Mouse (Mus musculus) heart, embryonic 16.5 days (tissue): Measurements from ENCODE around the gene Phactr1. TPM values are rescaled to one million over a fixed set of nuclear protein-coding genes. Genes with fewer than 3 reads are reported as not detected.

Experiments used
- ATAC-seq: fragments of 200-750 bp; cut with Nextera tagmentation; replicated peaks from 2 replicates; pipeline ENCODE4 v1.8.0; 2017; ENCODE audit warnings: moderate number of reproducible peaks; ENCODE audit not compliant: insufficient read depth, low FRiP score; ENCODE audit errors: extremely low read depth
- H3K27ac ChIP-seq: fragments of 300-500 bp; sonication (generic); 2 replicates; pipeline ENCODE4 v1.5.1; 2014; ENCODE audit warnings: mild to moderate bottlenecking, low read length, control low read depth, moderate library complexity
- H3K27me3 ChIP-seq: fragments of 300-500 bp; sonication (generic); 2 replicates; pipeline ENCODE4 v1.6.1; 2014; ENCODE audit warnings: low read length, mixed read lengths; ENCODE audit not compliant: control insufficient read depth, insufficient read depth
- H3K36me3 ChIP-seq: fragments of 300-500 bp; sonication (generic); 2 replicates; pipeline ENCODE4 v1.6.1; 2014; ENCODE audit not compliant: control insufficient read depth, insufficient read depth
- H3K4me1 ChIP-seq: fragments of 300-500 bp; sonication (generic); 2 replicates; pipeline ENCODE4 v1.6.1; 2014; ENCODE audit warnings: low read length, mixed read lengths; ENCODE audit not compliant: control insufficient read depth, insufficient read depth
- H3K4me2 ChIP-seq: fragments of 300-500 bp; sonication (generic); 2 replicates; pipeline ENCODE4 v1.6.1; 2014; ENCODE audit warnings: low read depth, mild to moderate bottlenecking, control low read depth, low read length
- H3K4me3 ChIP-seq: fragments of 300-500 bp; sonication (generic); 2 replicates; pipeline ENCODE4 v1.5.1; 2014; ENCODE audit warnings: mild to moderate bottlenecking, control low read depth, low read length
- H3K9ac ChIP-seq: fragments of 300-500 bp; sonication (generic); 2 replicates; pipeline ENCODE4 v1.6.1; 2014; ENCODE audit warnings: low read length, control low read depth
- H3K9me3 ChIP-seq: fragments of 300-500 bp; sonication (generic); replicated peaks from 2 replicates; pipeline ENCODE4 v1.6.1; 2016; ENCODE audit warnings: low read length; ENCODE audit not compliant: control insufficient read depth
- WGBS: fragments of 180-500 bp; shearing (Covaris S2); extraction: QIAGEN DNeasy Blood & Tissue Kit; methylation state at CpG from one replicate; pipeline ENCODE4 v1.1.7; 2014; 5-methylcytosine and 5-hydroxymethylcytosine counted together
- polyA plus RNA-seq: library from polyadenylated mRNA; unstranded; fragments of >200 nt; fragmentation: Nextera tagmentation; extraction: Ambion mirVana; gene quantifications from 2 replicates; pipeline ENCODE4 v1.2.1, GENCODE M21; 2015

Phactr1 gene
- polyA plus RNA-seq, 1 experiment from 2014 or later = 4.6 TPM

- 84% methylated on average over 3 of the region's 3 CpGs for WGBS
- no peak for ATAC-seq
- H3K36me3 ChIP-seq = no peaks in the 10 kb centered on the region
These were observed 215.6 kb downstream of the Phactr1 start for GRCm38 (mm10) chr13:42895980-42896379.

GRCm38 (mm10) chr13:42899611-42900010, 219.2 kb downstream of the Phactr1 start:
- ATAC-seq = no peak
- no peak overlapping the region for H3K4me3 ChIP-seq
- no peak overlapping the region for H3K27ac ChIP-seq
- H3K9ac ChIP-seq = no peak overlapping the region
- H3K9me3 ChIP-seq = no peaks in the 10 kb centered on the region
- H3K27me3 ChIP-seq = no peaks in the 10 kb centered on the region
- H3K36me3 ChIP-seq = no peaks in the 10 kb centered on the region
- no peaks in the 10 kb centered on the region for H3K4me1 ChIP-seq
- H3K4me2 ChIP-seq = no peak overlapping the region
- 51% methylated on average over 3 of the region's 3 CpGs for WGBS

More at GRCm38 (mm10) chr13:42895980-42896379, 215.6 kb downstream of the Phactr1 start:
- H3K9me3 ChIP-seq = no peaks in the 10 kb centered on the region
- H3K9ac ChIP-seq = no peak overlapping the region
- H3K4me2 ChIP-seq = no peak overlapping the region
- H3K4me3 ChIP-seq = no peak overlapping the region
- H3K27ac ChIP-seq = no peak overlapping the region
- H3K27me3 ChIP-seq = no peaks in the 10 kb centered on the region
- no peaks in the 10 kb centered on the region for H3K4me1 ChIP-seq

- Histone ChIP-seq H3K4me1 (peaks cover 9% of the 10 kb centered on the region), H3K27me3 (no peaks in the 10 kb centered on the region), H3K9me3 (no peaks in the 10 kb centered on the region), H3K4me2 (no peak overlapping the region), H3K9ac (no peak overlapping the region), H3K36me3 (no peaks in the 10 kb centered on the region), H3K27ac (no peak overlapping the region), H3K4me3 (no peak overlapping the region)
- WGBS = 83% methylated on average over 2 of the region's 2 CpGs
- ATAC-seq = no peak
These were observed 221.4 kb downstream of the Phactr1 start for GRCm38 (mm10) chr13:42901837-42902236.

- Histone ChIP-seq H3K4me2 (no peak overlapping the region), H3K4me1 (peaks cover 9% of the 10 kb centered on the region), H3K27me3 (no peaks in the 10 kb centered on the region), H3K9me3 (no peaks in the 10 kb centered on the region), H3K4me3 (no peak overlapping the region), H3K36me3 (no peaks in the 10 kb centered on the region), H3K27ac (no peak overlapping the region), H3K9ac (no peak overlapping the region)
- 74% methylated on average over 3 of the region's 3 CpGs for WGBS
- no peak for ATAC-seq
These were observed 222.4 kb downstream of the Phactr1 start for GRCm38 (mm10) chr13:42902859-42903258.

DNA sequence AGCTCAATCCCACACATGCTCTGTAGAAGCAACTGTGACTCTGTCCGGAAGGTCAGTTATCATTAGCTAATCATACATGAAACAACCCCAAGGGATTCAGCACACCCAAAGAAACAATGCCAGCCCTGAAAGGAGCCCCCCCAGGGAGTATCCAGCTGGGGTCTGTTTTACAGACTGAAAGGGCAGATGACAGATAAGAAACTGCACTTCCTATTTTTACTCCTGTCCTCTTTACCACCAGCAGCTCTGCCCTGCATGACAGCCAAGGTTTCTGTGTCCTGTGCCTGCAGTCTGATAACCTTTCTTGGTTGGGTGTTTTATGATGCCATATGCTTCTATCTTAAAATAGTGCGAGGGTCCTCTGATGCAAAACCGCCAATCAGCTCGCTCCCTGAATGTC, 225.4 kb downstream of the Phactr1 start:
- 36% methylated on average over 4 of the region's 4 CpGs for WGBS
- Histone ChIP-seq H3K9me3 (no peaks in the 10 kb centered on the region), H3K27me3 (no peaks in the 10 kb centered on the region), H3K36me3 (no peaks in the 10 kb centered on the region), H3K4me1 (peaks cover 9% of the 10 kb centered on the region), H3K9ac (no peak overlapping the region), H3K4me2 (no peak overlapping the region), H3K27ac (peak overlapping the region; percentile 41), H3K4me3 (no peak overlapping the region)
- peak; percentile 65 for ATAC-seq

DNA sequence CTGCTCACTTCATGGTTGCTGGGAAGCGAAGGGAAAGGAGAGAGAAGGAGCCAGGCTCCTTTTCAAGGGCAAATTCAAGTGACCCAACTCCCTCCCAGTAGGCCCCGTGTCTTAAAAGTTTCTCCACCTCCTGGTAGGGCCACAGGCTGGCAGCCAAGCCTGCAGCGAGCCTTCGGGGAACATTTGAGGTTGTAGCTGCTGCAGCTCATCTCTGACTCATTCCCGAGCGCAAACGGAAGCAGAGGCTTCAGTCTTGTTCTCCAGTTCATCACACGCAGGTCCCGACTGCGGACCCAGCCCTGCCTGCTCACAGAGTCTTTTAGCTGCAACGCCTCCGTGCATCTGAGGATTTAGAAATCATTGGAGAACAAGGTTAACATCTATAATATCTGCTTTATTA, 226.6 kb downstream of the Phactr1 start:
- no peaks in the 10 kb centered on the region for H3K36me3 ChIP-seq
- H3K4me2 ChIP-seq = no peak overlapping the region
- no peaks in the 10 kb centered on the region for H3K9me3 ChIP-seq
- ATAC-seq = no peak
- 71% methylated on average over 12 of the region's 12 CpGs for WGBS
- H3K27ac ChIP-seq = no peak overlapping the region
- no peak overlapping the region for H3K9ac ChIP-seq
- H3K27me3 ChIP-seq = no peaks in the 10 kb centered on the region
- no peak overlapping the region for H3K4me3 ChIP-seq
- peaks cover 9% of the 10 kb centered on the region for H3K4me1 ChIP-seq

DNA sequence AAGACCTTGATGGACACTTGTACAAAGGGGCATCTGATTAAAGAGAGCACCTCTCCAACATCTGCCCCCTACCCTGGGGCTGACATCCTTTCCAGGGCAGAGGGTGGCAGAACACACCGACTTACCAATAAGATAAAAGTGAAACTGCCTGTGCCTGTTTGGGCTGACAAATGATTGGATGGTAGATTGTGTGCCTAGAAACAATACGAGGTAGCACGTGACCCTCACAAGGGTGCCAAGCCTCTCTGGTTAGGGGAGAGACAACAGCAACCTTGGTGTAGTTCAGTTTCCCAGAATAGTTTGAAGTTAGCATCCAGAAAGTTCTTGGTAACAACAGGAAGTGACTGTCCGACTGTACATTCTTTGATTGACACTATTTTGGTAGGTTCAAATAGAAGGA, 234.7 kb downstream of the Phactr1 start:
- WGBS = 62% methylated on average over 4 of the region's 4 CpGs

GRCm38 (mm10) chr13:42915851-42916193, 235.4 kb downstream of the Phactr1 start:
- Histone ChIP-seq H3K4me3 (peak overlapping the region; percentile 74), H3K4me1 (no peaks in the 10 kb centered on the region), H3K36me3 (no peaks in the 10 kb centered on the region), H3K27me3 (no peaks in the 10 kb centered on the region), H3K4me2 (peak overlapping the region; percentile 94), H3K9me3 (no peaks in the 10 kb centered on the region), H3K9ac (peak overlapping the region; percentile 77; the same call in 1 of the 2 replicates), H3K27ac (no peak overlapping the region)
- WGBS = 36% methylated on average over 6 of the region's 6 CpGs
- ATAC-seq = no peak

More for the DNA sequence above, 234.7 kb downstream of the Phactr1 start:
- Histone ChIP-seq H3K9me3 (no peaks in the 10 kb centered on the region), H3K4me3 (no peak overlapping the region), H3K36me3 (no peaks in the 10 kb centered on the region), H3K4me1 (no peaks in the 10 kb centered on the region), H3K9ac (no peak overlapping the region), H3K4me2 (no peak overlapping the region), H3K27ac (no peak overlapping the region), H3K27me3 (no peaks in the 10 kb centered on the region)
- ATAC-seq = no peak

- peak; percentile 45; the same call in 1 of the 2 replicates for ATAC-seq
- H3K27me3 ChIP-seq = no peaks in the 10 kb centered on the region
- under 1% methylated on average over 67 of the region's 74 CpGs for WGBS
These were observed 236.0 kb downstream of the Phactr1 start for GRCm38 (mm10) chr13:42916194-42917033.

More at GRCm38 (mm10) chr13:42916194-42917033, 236.0 kb downstream of the Phactr1 start:
- H3K9me3 ChIP-seq = no peaks in the 10 kb centered on the region
- peak overlapping the region; percentile 74 for H3K4me3 ChIP-seq
- H3K27ac ChIP-seq = no peak overlapping the region
- peak overlapping the region; percentile 94 for H3K4me2 ChIP-seq
- H3K36me3 ChIP-seq = no peaks in the 10 kb centered on the region
- peak overlapping the region; percentile 77 for H3K9ac ChIP-seq
- H3K4me1 ChIP-seq = no peaks in the 10 kb centered on the region
